In genomic region chr16:20611357-20612227, GRCm38 (mm10) we compare ENCODE assay signal across 9 mouse cellular contexts. TPM values are rescaled to one million over a fixed set of nuclear protein-coding genes. Genes with fewer than 3 reads are reported as not detected.
DNase-seq lines count a peak whose midpoint lies in the region; ATAC-seq and TF ChIP-seq lines count a peak whose summit lies in the region.
"Had no signal": no experiment of that assay in that cellular context is flagged by ENCODE, and none has a peak within 500 bp of the region (broad histone marks: within the 10 kb centered on the region; RNA-seq: fewer than 3 reads in every experiment).

TSS of gene Eef1akmt4 (plus strand) at chr16:20611593.
TSS of gene Gm49333 (plus strand) at chr16:20611610.
TSS of gene Alg3 (minus strand) at chr16:20611735.

- no peaks in the 10 kb centered on the region for H3K4me1 ChIP-seq in brown adipose tissue, adult 24 weeks (ENCODE audit: control insufficient read depth, insufficient read depth, insufficient read length, low read length)
- peaks cover 21% of the 10 kb centered on the region for H3K4me1 ChIP-seq in heart, embryonic 13.5 days
- H3K4me1 ChIP-seq in kidney, postnatal 0 days (replicated peaks; ENCODE audit: insufficient read depth, low read length) = peaks cover 5% of the 10 kb centered on the region; the same call in 1 of the 2 replicates
- peaks cover 39% of the 10 kb centered on the region for H3K4me1 ChIP-seq in liver, embryonic 15.5 days (replicated peaks)
- H3K4me1 ChIP-seq in neural tube, embryonic 11.5 days (ENCODE audit: control insufficient read depth, insufficient read depth, low read length) = no peaks in the 10 kb centered on the region; the same call in 1 of the 2 replicates
- peaks cover 7% of the 10 kb centered on the region for H3K4me1 ChIP-seq in stomach, embryonic 16.5 days (ENCODE audit: control insufficient read depth, insufficient read depth, low read length)

- no peaks in the 10 kb centered on the region for H3K27me3 ChIP-seq in heart, embryonic 13.5 days (replicated peaks)
- no peaks in the 10 kb centered on the region for H3K27me3 ChIP-seq in kidney, postnatal 0 days (ENCODE audit: insufficient read depth, low read length)
- H3K27me3 ChIP-seq in liver, embryonic 15.5 days = no peaks in the 10 kb centered on the region
- no peaks in the 10 kb centered on the region for H3K27me3 ChIP-seq in neural tube, embryonic 11.5 days (ENCODE audit: control insufficient read depth, insufficient read depth, low read length)
- no peaks in the 10 kb centered on the region for H3K27me3 ChIP-seq in stomach, embryonic 16.5 days (ENCODE audit: control insufficient read depth, insufficient read depth, low read length)

- no peaks in the 10 kb centered on the region for H3K9me3 ChIP-seq in heart, embryonic 13.5 days
- H3K9me3 ChIP-seq in kidney, postnatal 0 days (replicated peaks; ENCODE audit: low read length) = no peaks in the 10 kb centered on the region
- H3K9me3 ChIP-seq in liver, embryonic 15.5 days (replicated peaks) = no peaks in the 10 kb centered on the region
- H3K9me3 ChIP-seq in neural tube, embryonic 11.5 days (ENCODE audit: control insufficient read depth, low read length) = no peaks in the 10 kb centered on the region
- H3K9me3 ChIP-seq in stomach, embryonic 16.5 days (replicated peaks; ENCODE audit: control insufficient read depth, low read length) = no peaks in the 10 kb centered on the region

- H3K4me3 ChIP-seq in brown adipose tissue, adult 24 weeks (ENCODE audit: insufficient read depth, low read depth, low read length) = peak within 1 kb of the TSS; percentile 69
- H3K4me3 ChIP-seq in heart, embryonic 13.5 days = peak within 1 kb of the TSS; percentile 84
- H3K4me3 ChIP-seq in kidney, postnatal 0 days (replicated peaks; ENCODE audit: low read depth, low read length) = peak within 1 kb of the TSS; percentile 60
- peak within 1 kb of the TSS; percentile 83 for H3K4me3 ChIP-seq in liver, embryonic 15.5 days (replicated peaks)
- peak within 1 kb of the TSS; percentile 88 for H3K4me3 ChIP-seq in neural tube, embryonic 11.5 days (ENCODE audit: low read depth, low read length)
- peak within 1 kb of the TSS; percentile 97 for H3K4me3 ChIP-seq in stomach, embryonic 16.5 days (replicated peaks; ENCODE audit: low read length)

- H3K9ac ChIP-seq in heart, embryonic 13.5 days = peak within 1 kb of the TSS; percentile 90
- peak within 1 kb of the TSS; percentile 72 for H3K9ac ChIP-seq in kidney, postnatal 0 days (ENCODE audit: low read depth, low read length)
- H3K9ac ChIP-seq in liver, embryonic 15.5 days = peak within 1 kb of the TSS; percentile 74
- H3K9ac ChIP-seq in neural tube, embryonic 11.5 days (ENCODE audit: low read length) = peak within 1 kb of the TSS; percentile 96
- H3K9ac ChIP-seq in stomach, embryonic 16.5 days (ENCODE audit: low read length) = peak within 1 kb of the TSS; percentile 93

- TF ChIP-seq CTCF in kidney, postnatal 0 days (IDR thresholded peaks at IDR 0.05; ENCODE audit: low read depth) = no peak

- peak within 1 kb of the TSS; percentile 97 for H3K4me2 ChIP-seq in heart, embryonic 13.5 days
- H3K4me2 ChIP-seq in kidney, postnatal 0 days (ENCODE audit: low read length) = peak within 1 kb of the TSS; percentile 74
- H3K4me2 ChIP-seq in liver, embryonic 15.5 days = peak within 1 kb of the TSS; percentile 93
- peak within 1 kb of the TSS; percentile 74 for H3K4me2 ChIP-seq in neural tube, embryonic 11.5 days (ENCODE audit: low read depth)
- peak within 1 kb of the TSS; percentile 99 for H3K4me2 ChIP-seq in stomach, embryonic 16.5 days (ENCODE audit: low read depth, low read length)

- WGBS in heart, embryonic 13.5 days = 2% methylated on average over 41 of the region's 41 CpGs
- 1% methylated on average over 41 of the region's 41 CpGs for WGBS in kidney, postnatal 0 days
- WGBS in liver, embryonic 15.5 days (ENCODE audit: insufficient replicate concordance) = 2% methylated on average over 41 of the region's 41 CpGs
- WGBS in neural tube, embryonic 11.5 days = 2% methylated on average over 41 of the region's 41 CpGs
- 1% methylated on average over 41 of the region's 41 CpGs for WGBS in stomach, embryonic 16.5 days

- DNase-seq in kidney, postnatal 0 days (ENCODE audit: low spot score) = peak; percentile 98
- peak; percentile 91 for DNase-seq in neural tube, embryonic 11.5 days (ENCODE audit: low spot score)

- H3K36me3 ChIP-seq in heart, embryonic 13.5 days = peaks cover 16% of the 10 kb centered on the region
- H3K36me3 ChIP-seq in kidney, postnatal 0 days (ENCODE audit: insufficient read depth, low read length) = peaks cover 8% of the 10 kb centered on the region
- peaks cover 13% of the 10 kb centered on the region for H3K36me3 ChIP-seq in liver, embryonic 15.5 days (replicated peaks)
- H3K36me3 ChIP-seq in neural tube, embryonic 11.5 days (ENCODE audit: control insufficient read depth, insufficient read depth, low read length) = peaks cover 5% of the 10 kb centered on the region
- H3K36me3 ChIP-seq in stomach, embryonic 16.5 days (ENCODE audit: control insufficient read depth, insufficient read depth, low read length) = no peaks in the 10 kb centered on the region; the same call in 1 of the 2 replicates

- peak within 1 kb of the TSS; percentile 35 for H3K27ac ChIP-seq in brown adipose tissue, adult 24 weeks (replicated peaks; ENCODE audit: low read depth, low read length)
- H3K27ac ChIP-seq in heart, embryonic 13.5 days (replicated peaks) = peak within 1 kb of the TSS; percentile 79
- peak within 1 kb of the TSS; percentile 76 for H3K27ac ChIP-seq in kidney, postnatal 0 days
- peak within 1 kb of the TSS; percentile 77 for H3K27ac ChIP-seq in liver, embryonic 15.5 days (replicated peaks)
- peak within 1 kb of the TSS; percentile 78 for H3K27ac ChIP-seq in neural tube, embryonic 11.5 days (ENCODE audit: low read depth, low read length)
- peak within 1 kb of the TSS; percentile 91 for H3K27ac ChIP-seq in stomach, embryonic 16.5 days (ENCODE audit: low read length)

- peak; percentile 97 for ATAC-seq in CD4-positive, CD25-positive, alpha-beta regulatory T cell, adult 4 months
- peak; percentile 97 for ATAC-seq in erythroid progenitor cell, adult 5-6 weeks (replicated peaks; ENCODE audit: low FRiP score, poor library complexity, severe bottlenecking)
- ATAC-seq in heart, embryonic 13.5 days (ENCODE audit: extremely low read depth, insufficient number of reproducible peaks, low FRiP score, low TSS enrichment) = peak; percentile 90; the same call in 1 of the 2 replicates
- peak; percentile 96 for ATAC-seq in kidney, postnatal 0 days (replicated peaks; ENCODE audit: low FRiP score, low read depth)
- ATAC-seq in liver, embryonic 15.5 days (ENCODE audit: insufficient read depth) = peak; percentile 96
- peak; percentile 95 for ATAC-seq in neural tube, embryonic 11.5 days (ENCODE audit: insufficient read depth, low FRiP score, low TSS enrichment)
- ATAC-seq in stomach, embryonic 16.5 days (ENCODE audit: insufficient read depth, low FRiP score) = peak; percentile 98

RNA-seq across cellular contexts. Expression of gene Eef1akmt4, which starts in this region (rescaled TPM):
- polyA plus RNA-seq in CD4-positive, CD25-positive, alpha-beta regulatory T cell, adult 4 months (2017; shearing (Covaris generic)) = 10 to 100 TPM; 18.8 to 21.6 TPM
- polyA plus RNA-seq in brown adipose tissue, adult 24 weeks (2012; ENCODE audit: insufficient read depth, insufficient read length, missing spikeins) = 3.6 and 8.2 TPM in 2 replicates
- total RNA-seq in erythroid progenitor cell, adult 5-6 weeks (2015; ENCODE audit: low replicate concordance) = not detected in 2 replicates
- 0.15 TPM in 1 of 2 replicates, not detected in the other for total RNA-seq in erythroid progenitor cell, adult 5-6 weeks (2017; ENCODE audit: low replicate concordance)
- 20.6 and 21.1 TPM in 2 replicates for polyA plus RNA-seq in heart, embryonic 13.5 days (2015; fragmentation: Nextera tagmentation; extraction: Ambion mirVana)
- 27.8 and 28.6 TPM in 2 replicates for polyA plus RNA-seq in kidney, postnatal 0 days (2015; fragmentation: Nextera tagmentation; extraction: Ambion mirVana)
- polyA plus RNA-seq in liver, embryonic 15.5 days (2015; fragmentation: Nextera tagmentation; extraction: Ambion mirVana) = 16.0 and 16.2 TPM in 2 replicates
- 32.2 and 34.4 TPM in 2 replicates for polyA plus RNA-seq in neural tube, embryonic 11.5 days (2014; fragmentation: Nextera tagmentation; extraction: Ambion mirVana)
- polyA plus RNA-seq in stomach, embryonic 16.5 days (2015; fragmentation: Nextera tagmentation; extraction: Ambion mirVana) = 26.0 and 30.7 TPM in 2 replicates

RNA-seq across cellular contexts. Expression of gene Gm49333, which starts in this region (rescaled TPM):
- not detected for polyA plus RNA-seq in CD4-positive, CD25-positive, alpha-beta regulatory T cell, adult 4 months (2017; shearing (Covaris generic))
- polyA plus RNA-seq in brown adipose tissue, adult 24 weeks (2012; ENCODE audit: insufficient read depth, insufficient read length, missing spikeins) = not detected in 2 replicates
- not detected in 2 replicates for total RNA-seq in erythroid progenitor cell, adult 5-6 weeks (2015; ENCODE audit: low replicate concordance)
- not detected in 2 replicates for total RNA-seq in erythroid progenitor cell, adult 5-6 weeks (2017; ENCODE audit: low replicate concordance)
- polyA plus RNA-seq in heart, embryonic 13.5 days (2015; fragmentation: Nextera tagmentation; extraction: Ambion mirVana) = not detected in 2 replicates
- 0.34 TPM in 1 of 2 replicates, not detected in the other for polyA plus RNA-seq in kidney, postnatal 0 days (2015; fragmentation: Nextera tagmentation; extraction: Ambion mirVana)
- 0.08 TPM in 1 of 2 replicates, not detected in the other for polyA plus RNA-seq in liver, embryonic 15.5 days (2015; fragmentation: Nextera tagmentation; extraction: Ambion mirVana)
- polyA plus RNA-seq in neural tube, embryonic 11.5 days (2014; fragmentation: Nextera tagmentation; extraction: Ambion mirVana) = not detected in 2 replicates
- polyA plus RNA-seq in stomach, embryonic 16.5 days (2015; fragmentation: Nextera tagmentation; extraction: Ambion mirVana) = 0.14 TPM in 1 of 2 replicates, not detected in the other
- total RNA-seq: layer of hippocampus, adult 18-20 months had no signal

RNA-seq across cellular contexts. Expression of gene Alg3, which starts in this region (rescaled TPM):
- 10 to 100 TPM; 31.9 to 41.6 TPM for polyA plus RNA-seq in CD4-positive, CD25-positive, alpha-beta regulatory T cell, adult 4 months (2017; shearing (Covaris generic))
- polyA plus RNA-seq in brown adipose tissue, adult 24 weeks (2012; ENCODE audit: insufficient read depth, insufficient read length, missing spikeins) = 15.9 and 17.3 TPM in 2 replicates
- total RNA-seq in erythroid progenitor cell, adult 5-6 weeks (2015; ENCODE audit: low replicate concordance) = 6.7 and 6.8 TPM in 2 replicates
- total RNA-seq in erythroid progenitor cell, adult 5-6 weeks (2017; ENCODE audit: low replicate concordance) = 1.2 and 5.5 TPM in 2 replicates
- 33.3 and 35.3 TPM in 2 replicates for polyA plus RNA-seq in heart, embryonic 13.5 days (2015; fragmentation: Nextera tagmentation; extraction: Ambion mirVana)
- polyA plus RNA-seq in kidney, postnatal 0 days (2015; fragmentation: Nextera tagmentation; extraction: Ambion mirVana) = 35.9 and 36.5 TPM in 2 replicates
- 20.7 and 22.9 TPM in 2 replicates for polyA plus RNA-seq in liver, embryonic 15.5 days (2015; fragmentation: Nextera tagmentation; extraction: Ambion mirVana)
- 58.6 and 61.3 TPM in 2 replicates for polyA plus RNA-seq in neural tube, embryonic 11.5 days (2014; fragmentation: Nextera tagmentation; extraction: Ambion mirVana)
- 34.0 and 38.2 TPM in 2 replicates for polyA plus RNA-seq in stomach, embryonic 16.5 days (2015; fragmentation: Nextera tagmentation; extraction: Ambion mirVana)

Comparison
In these comparisons a context has a peak if more than half of its experiments do, and no peak if none do; other contexts are left out.
1. Peak in every context shown above with its lines: DNase-seq, ATAC-seq, H3K4me3 ChIP-seq and H3K27ac ChIP-seq.
2. H3K27ac ChIP-seq: peak in every context shown above with its lines; median percentile 91 in stomach, embryonic 16.5 days; 79 in heart, embryonic 13.5 days; 78 in neural tube, embryonic 11.5 days; 77 in liver, embryonic 15.5 days; 76 in kidney, postnatal 0 days; 35 in brown adipose tissue, adult 24 weeks.